Mouse (Mus musculus) left cerebral cortex, adult 11 months (tissue): ENCODE results near the gene Prl7c1.
"Not testable (repeated sequence)": the region's sequence is repeated elsewhere in the genome, so short reads cannot be mapped to it uniquely, and the experiment has no call there.

ENCODE experiments used
- DNase-seq: peaks from one replicate; pipeline ENCODE4 v3.0.0; 2022; ENCODE audit warnings: low spot score

The Prl7c1 gene

DNA sequence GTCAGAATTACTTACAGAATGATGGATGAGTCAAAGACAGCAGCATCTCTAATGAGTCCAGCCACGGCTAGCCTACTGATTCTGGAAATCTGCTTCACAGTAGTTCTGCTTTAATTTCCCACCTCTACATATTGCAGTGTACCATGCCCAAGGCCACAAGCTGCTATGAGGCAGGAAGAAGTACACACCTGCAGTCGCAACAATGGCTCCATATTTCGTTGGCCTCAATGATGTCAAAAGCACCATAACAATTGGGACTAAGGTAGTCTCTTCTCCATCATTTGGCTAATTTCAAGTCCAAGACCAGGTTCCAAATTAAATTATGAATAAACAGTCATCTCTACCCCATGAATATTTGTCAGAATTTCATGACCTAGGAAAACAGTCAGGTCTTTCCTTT, at the start of gene Prl7c1:
Gene Prl7c1 (minus strand): TSS at position 101 of the 400 bp plus-strand sequence.
- not testable (repeated sequence) for DNase-seq

DNA sequence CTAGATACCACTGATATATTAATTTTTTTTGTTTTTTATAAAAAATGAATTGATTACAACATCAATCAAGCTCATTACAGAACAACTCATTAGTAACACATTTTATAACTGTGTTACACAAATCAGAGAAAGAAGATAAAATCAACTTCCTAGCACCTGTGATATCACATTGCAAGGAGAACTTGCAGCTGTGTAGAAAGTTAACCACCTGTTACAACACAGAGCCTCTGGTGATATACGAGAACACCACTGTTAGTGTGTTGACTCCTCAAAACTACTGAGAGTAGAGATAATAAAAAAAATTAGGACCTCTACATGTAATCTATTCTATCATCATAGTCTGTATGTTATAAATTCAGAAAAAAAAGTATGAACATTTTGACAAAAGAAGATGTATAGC, 22.2 kb upstream of the Prl7c1 start:
- no peak for DNase-seq

DNA sequence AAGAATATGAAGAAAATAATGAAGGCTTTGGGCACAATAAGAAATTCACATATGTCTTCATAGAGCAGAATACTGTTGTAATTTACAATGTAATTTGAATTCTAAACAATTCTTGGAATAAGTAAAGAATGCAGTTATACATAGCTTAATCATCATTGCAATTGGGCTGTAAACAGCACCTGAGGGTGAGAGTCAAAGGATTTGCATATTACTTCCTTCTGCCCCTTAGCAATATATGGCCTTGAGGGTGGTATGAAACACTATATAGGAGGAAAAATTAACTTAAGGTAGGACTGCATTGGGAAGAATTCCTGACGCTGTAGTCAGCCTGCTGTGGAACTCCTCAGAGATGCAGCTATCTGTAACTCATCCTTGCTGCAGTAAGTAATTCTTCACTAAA, 20.8 kb upstream of the Prl7c1 start, which contains the start of gene Prl2a1:
Gene Prl2a1 (plus strand): TSS at position 301 of the 400 bp plus-strand sequence.
- no peak for DNase-seq

GRCm38 (mm10) chr13:27799303-27799702, 18.7 kb upstream of the Prl7c1 start:
- DNase-seq = no peak

GRCm38 (mm10) chr13:27734512-27735186, 46.0 kb downstream of the Prl7c1 start:
- no peak for DNase-seq

DNA sequence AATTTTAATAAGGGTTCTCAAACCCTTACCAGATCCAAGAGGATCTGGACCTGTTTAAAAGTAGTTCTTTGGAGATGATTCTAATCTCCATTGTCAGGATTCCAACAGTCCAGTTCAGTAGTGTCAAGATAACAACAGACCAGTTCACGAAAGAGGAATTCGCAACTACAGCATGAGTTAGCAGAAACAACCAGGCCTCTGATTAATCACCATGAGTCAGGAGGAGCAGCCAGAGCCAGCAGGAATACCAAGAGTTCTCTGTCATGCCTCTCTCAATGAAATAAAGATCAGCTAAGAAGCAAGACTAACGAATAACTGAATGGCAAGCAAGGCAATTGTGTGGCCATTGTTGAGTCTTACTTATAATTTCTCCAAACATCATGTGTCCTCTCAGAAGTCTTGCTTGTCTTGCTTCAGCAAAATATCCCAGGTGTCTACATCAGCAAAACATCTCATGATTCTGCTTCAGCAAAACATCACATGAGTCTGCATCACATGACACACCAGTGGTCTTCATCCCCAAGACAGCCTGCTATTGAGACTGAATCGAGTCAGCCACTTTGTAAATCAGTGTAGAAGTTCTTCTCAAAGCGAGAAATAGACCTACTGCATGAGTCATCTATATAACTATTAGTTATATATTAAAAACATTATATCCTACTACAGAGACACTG, 50.2 kb downstream of the Prl7c1 start:
- not testable (repeated sequence) for DNase-seq

DNA sequence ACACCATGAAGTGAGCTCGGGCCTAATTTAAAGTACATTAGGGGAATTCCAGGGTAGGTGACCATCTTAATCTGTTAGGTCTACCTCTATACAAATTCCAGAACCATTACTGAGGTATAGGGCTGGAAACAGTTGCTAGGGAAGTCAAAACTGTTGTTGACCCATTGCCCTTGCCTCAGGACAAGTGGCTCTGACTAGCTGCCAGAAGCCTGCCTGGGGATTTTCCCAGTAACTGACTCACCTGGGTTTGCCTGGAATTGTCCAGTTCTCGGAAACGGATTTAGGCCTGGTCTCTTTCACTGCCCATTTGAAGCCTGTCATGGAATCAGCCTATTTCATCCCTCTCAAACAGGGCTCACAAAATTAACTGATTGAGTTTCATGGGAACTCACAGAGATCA, 55.5 kb downstream of the Prl7c1 start:
- DNase-seq = not testable (repeated sequence)
